Mouse (Mus musculus): ENCODE results near the gene Gm14435. TPM values are rescaled to one million over a fixed set of nuclear protein-coding genes. Genes with fewer than 3 reads are reported as not detected.
"Not testable (repeated sequence)": the region's sequence is repeated elsewhere in the genome, so short reads cannot be mapped to it uniquely, and the experiment has no call there.

Gm14435 gene
- total RNA-seq (2014; rRNA removed; ENCODE audit: low replicate concordance) (5.9 TPM in 1 of 2 replicates, not detected in the other), polyA plus RNA-seq (2015; fragmentation: Nextera tagmentation; extraction: Ambion mirVana) (10.3 and 11.2 TPM in 2 replicates)

DNA sequence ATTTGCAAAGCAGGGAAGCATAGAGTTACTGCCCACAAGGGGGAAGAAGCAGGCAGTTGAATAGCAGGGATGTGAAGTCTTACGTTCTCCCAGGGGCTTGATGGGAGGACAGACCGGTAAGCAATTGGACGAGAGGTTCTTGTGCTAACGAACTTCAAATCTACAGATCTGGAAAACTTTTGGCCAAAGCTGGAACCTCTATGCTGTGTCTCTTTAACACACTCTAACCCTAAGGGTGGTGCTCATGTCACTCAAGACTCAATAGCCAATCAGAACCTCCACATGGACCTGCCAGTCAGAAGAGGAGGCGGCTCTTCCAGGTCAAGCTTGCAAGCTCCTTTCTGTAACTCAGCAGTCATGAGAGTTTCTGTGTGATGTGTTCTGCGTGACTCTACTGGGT is at the start of gene Gm14435:
TSS of gene Gm14435 (plus strand) at position 301 of the 400 bp plus-strand sequence.
- H3K9ac ChIP-seq (replicated peaks; ENCODE audit: low read depth, low read length); H3K27ac ChIP-seq (ENCODE audit: low read depth); H3K4me3 ChIP-seq (ENCODE audit: low read depth, low read length); H3K4me1 ChIP-seq (ENCODE audit: control insufficient read depth, insufficient read depth); H3K36me3 ChIP-seq (replicated peaks; ENCODE audit: control insufficient read depth, insufficient read depth, low read length); H3K9me3 ChIP-seq (replicated peaks; ENCODE audit: control insufficient read depth, low read length); ATAC-seq (ENCODE audit: insufficient read depth, low read depth); H3K27me3 ChIP-seq (ENCODE audit: control insufficient read depth, insufficient read depth, low read length); DNase-seq (ENCODE audit: low spot score); H3K4me2 ChIP-seq (ENCODE audit: low read depth, low read length): not testable (repeated sequence)
- WGBS, result no CpG with 5 or more reads among the region's 6 CpGs

Other genes with a start within 250 kb of the Gm14435 start
- gene 2210418O10Rik, start 197.0 kb upstream of the Gm14435 start, total RNA-seq (2014; rRNA removed; ENCODE audit: low replicate concordance), result 2.2 and 4.7 TPM in 2 replicates
- gene 2210418O10Rik, start 197.0 kb upstream of the Gm14435 start, polyA plus RNA-seq (2015; fragmentation: Nextera tagmentation; extraction: Ambion mirVana), result 7.2 and 7.9 TPM in 2 replicates
- not detected in 2 replicates for gene Gm11009, start 104.1 kb upstream of the Gm14435 start, total RNA-seq (2014; rRNA removed; ENCODE audit: low replicate concordance)
- gene Gm11009, start 104.1 kb upstream of the Gm14435 start, polyA plus RNA-seq (2015; fragmentation: Nextera tagmentation; extraction: Ambion mirVana), result not detected in 2 replicates
- gene Gm14434, start 63.2 kb downstream of the Gm14435 start, total RNA-seq (2014; rRNA removed; ENCODE audit: low replicate concordance), result 4.6 TPM in 1 of 2 replicates, not detected in the other
- 5.1 and 18.1 TPM in 2 replicates for gene Gm14434, start 63.2 kb downstream of the Gm14435 start, polyA plus RNA-seq (2015; fragmentation: Nextera tagmentation; extraction: Ambion mirVana)
- 15.3 TPM in 1 of 2 replicates, not detected in the other for gene Zfp967, start 97.5 kb downstream of the Gm14435 start, total RNA-seq (2014; rRNA removed; ENCODE audit: low replicate concordance)
- not detected in 2 replicates for gene Zfp967, start 97.5 kb downstream of the Gm14435 start, polyA plus RNA-seq (2015; fragmentation: Nextera tagmentation; extraction: Ambion mirVana)
- gene Gm14308, start 212.8 kb downstream of the Gm14435 start, total RNA-seq (2014; rRNA removed; ENCODE audit: low replicate concordance), result 33.2 TPM in 1 of 2 replicates, not detected in the other
- gene Gm14308, start 212.8 kb downstream of the Gm14435 start, polyA plus RNA-seq (2015; fragmentation: Nextera tagmentation; extraction: Ambion mirVana), result 1.7 and 13.8 TPM in 2 replicates
- gene Zfp973, start 246.9 kb downstream of the Gm14435 start, total RNA-seq (2014; rRNA removed; ENCODE audit: low replicate concordance), result 6.1 and 11.8 TPM in 2 replicates
- gene Zfp973, start 246.9 kb downstream of the Gm14435 start, polyA plus RNA-seq (2015; fragmentation: Nextera tagmentation; extraction: Ambion mirVana), result 6.1 and 7.2 TPM in 2 replicates

Measured in heart, postnatal 0 days (tissue).